Mouse (Mus musculus) splenic B cell, adult 2 months (primary cell): ENCODE data around the gene Htr1a.

Experiments
- DNase-seq: peaks from one replicate; pipeline ENCODE4 v3.0.0-alpha.2; 2011; ENCODE audit warnings: low read depth, low spot score
- H3K27me3 ChIP-seq: 2 replicates; pipeline ENCODE4 v1.6.1; 2012; ENCODE audit warnings: mild to moderate bottlenecking, low read length, moderate library complexity, mixed read lengths; ENCODE audit not compliant: control insufficient read depth, poor library complexity, insufficient read depth, severe bottlenecking
- H3K36me3 ChIP-seq: 2 replicates; pipeline ENCODE4 v1.6.1; 2012; ENCODE audit warnings: mild to moderate bottlenecking, low read length, moderate library complexity, mixed read lengths; ENCODE audit not compliant: control insufficient read depth, poor library complexity, insufficient read depth, severe bottlenecking

The Htr1a gene

DNA sequence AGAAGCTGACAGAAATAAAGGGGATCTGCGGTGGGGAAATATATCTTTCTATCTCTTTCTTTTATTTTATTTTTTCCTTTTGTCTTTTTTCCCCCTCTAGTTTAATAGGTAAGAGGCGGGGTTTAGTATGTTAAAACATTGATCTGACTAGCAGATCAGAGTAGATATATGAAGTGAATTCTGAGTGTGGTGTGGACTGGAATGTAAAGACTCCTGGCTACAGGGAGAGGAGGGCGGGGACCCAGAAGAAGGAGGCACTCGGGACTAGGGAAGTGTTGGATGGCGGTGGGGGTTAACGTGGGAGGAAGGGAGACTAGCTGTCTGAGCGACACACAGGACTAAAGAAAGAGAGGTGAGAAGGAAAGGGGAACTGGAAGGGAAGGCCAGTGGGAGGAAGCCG, at the start of gene Htr1a:
TSS of gene Htr1a (plus strand) at position 301 of the 400 bp plus-strand sequence.
- Histone ChIP-seq H3K27me3 (no peaks in the 10 kb centered on the region), H3K36me3 (no peaks in the 10 kb centered on the region)
- DNase-seq, result no peak

- DNase-seq, result no peak
- no peaks in the 10 kb centered on the region for H3K36me3 ChIP-seq
- no peaks in the 10 kb centered on the region for H3K27me3 ChIP-seq
These were observed 31.7 kb upstream of the Htr1a start for GRCm38 (mm10) chr13:105411535-105412326.

- DNase-seq, result no peak
- Histone ChIP-seq H3K27me3 (no peaks in the 10 kb centered on the region), H3K36me3 (no peaks in the 10 kb centered on the region)
These were observed 31.1 kb upstream of the Htr1a start for GRCm38 (mm10) chr13:105412327-105412722.

GRCm38 (mm10) chr13:105433141-105433540, 10.3 kb upstream of the Htr1a start:
- no peak for DNase-seq
- H3K36me3 ChIP-seq, result no peaks in the 10 kb centered on the region
- no peaks in the 10 kb centered on the region for H3K27me3 ChIP-seq

DNA sequence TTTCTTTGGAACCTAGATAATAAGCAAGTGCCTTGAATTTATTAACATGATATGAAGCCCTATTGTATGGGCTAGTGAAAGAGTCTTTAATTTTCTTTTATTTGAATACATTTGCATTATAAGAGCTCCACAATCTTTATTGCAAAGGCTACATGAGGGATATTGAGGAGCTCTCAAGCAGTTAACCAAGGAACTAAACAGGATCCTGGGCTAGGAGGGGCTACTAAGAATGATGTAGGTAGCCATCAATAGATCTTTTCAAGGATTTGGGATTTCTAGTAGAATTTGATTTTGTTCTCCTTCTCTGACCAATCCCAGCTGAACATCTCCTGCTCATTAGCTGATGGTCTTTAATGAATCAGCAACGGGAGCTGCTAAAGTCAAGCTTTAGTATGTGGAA, 9.8 kb upstream of the Htr1a start:
- H3K36me3 ChIP-seq, result no peaks in the 10 kb centered on the region
- no peak for DNase-seq
- no peaks in the 10 kb centered on the region for H3K27me3 ChIP-seq

DNA sequence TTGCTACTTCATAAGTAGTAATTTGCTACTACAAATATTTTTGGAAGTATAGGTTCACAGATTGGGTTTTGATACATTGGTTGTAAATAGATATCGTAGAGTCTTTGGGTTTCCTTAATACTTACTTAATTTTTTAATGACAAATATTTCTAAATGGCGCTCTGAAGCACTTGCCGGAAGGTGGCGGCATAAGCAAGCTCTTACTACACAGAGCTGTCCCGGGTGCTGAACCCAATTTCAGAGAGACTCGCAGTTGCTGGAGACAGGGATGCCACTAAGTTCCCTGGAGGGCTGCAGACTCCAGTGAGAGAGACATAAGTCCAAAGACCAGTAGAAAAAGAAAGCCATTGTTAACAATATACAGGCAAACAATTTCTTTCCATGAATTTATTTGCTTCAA, 863 bp upstream of the Htr1a start:
- Histone ChIP-seq H3K27me3 (no peaks in the 10 kb centered on the region), H3K36me3 (no peaks in the 10 kb centered on the region)
- DNase-seq, result peak; percentile 19

DNA sequence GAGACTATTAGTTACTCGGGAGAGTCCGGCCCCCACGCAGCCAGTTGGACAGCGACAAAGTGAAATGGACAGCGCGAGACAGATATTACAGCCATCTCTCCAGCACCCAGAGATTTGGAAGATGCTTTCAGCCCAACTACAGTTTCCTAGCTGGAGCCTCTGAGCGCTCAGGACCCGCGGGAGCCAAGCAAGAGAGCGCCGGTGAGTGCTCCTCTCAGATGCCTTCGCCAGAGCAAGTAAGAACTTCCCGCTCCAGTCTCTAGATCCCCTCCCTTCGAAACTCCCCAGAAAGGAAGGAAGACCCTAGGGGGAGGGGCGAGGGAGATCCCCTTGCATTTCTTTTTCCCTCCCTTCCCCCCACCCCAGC, 415 bp downstream of the Htr1a start:
- Histone ChIP-seq H3K36me3 (no peaks in the 10 kb centered on the region), H3K27me3 (no peaks in the 10 kb centered on the region)
- no peak for DNase-seq

DNA sequence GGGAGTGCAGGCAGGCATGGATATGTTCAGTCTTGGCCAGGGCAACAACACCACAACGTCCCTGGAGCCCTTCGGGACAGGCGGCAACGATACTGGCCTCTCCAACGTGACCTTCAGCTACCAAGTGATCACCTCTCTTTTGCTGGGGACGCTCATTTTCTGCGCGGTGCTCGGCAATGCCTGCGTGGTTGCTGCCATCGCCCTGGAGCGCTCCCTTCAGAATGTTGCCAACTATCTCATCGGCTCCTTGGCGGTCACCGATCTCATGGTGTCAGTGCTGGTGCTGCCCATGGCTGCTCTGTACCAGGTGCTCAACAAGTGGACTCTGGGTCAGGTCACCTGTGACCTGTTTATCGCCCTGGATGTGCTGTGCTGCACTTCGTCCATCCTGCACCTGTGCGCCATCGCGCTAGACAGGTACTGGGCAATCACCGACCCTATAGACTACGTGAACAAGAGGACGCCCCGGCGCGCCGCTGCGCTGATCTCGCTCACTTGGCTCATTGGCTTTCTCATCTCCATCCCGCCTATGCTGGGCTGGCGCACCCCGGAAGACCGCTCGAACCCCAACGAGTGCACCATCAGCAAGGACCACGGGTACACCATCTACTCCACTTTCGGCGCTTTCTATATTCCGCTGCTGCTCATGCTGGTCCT, 927 bp downstream of the Htr1a start:
- DNase-seq, result no peak
- H3K27me3 ChIP-seq, result no peaks in the 10 kb centered on the region
- no peaks in the 10 kb centered on the region for H3K36me3 ChIP-seq

DNA sequence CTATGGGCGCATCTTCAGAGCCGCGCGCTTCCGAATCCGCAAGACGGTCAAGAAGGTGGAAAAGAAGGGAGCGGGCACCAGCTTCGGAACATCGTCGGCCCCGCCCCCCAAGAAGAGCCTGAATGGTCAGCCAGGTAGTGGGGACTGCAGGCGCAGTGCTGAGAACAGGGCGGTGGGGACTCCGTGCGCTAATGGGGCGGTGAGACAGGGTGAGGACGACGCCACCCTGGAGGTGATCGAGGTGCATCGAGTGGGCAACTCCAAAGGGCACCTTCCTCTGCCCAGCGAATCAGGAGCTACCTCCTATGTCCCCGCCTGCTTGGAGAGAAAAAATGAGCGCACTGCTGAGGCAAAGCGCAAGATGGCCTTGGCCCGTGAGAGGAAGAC, 1.4 kb downstream of the Htr1a start:
- Histone ChIP-seq H3K27me3 (no peaks in the 10 kb centered on the region), H3K36me3 (no peaks in the 10 kb centered on the region)
- DNase-seq, result no peak

DNA sequence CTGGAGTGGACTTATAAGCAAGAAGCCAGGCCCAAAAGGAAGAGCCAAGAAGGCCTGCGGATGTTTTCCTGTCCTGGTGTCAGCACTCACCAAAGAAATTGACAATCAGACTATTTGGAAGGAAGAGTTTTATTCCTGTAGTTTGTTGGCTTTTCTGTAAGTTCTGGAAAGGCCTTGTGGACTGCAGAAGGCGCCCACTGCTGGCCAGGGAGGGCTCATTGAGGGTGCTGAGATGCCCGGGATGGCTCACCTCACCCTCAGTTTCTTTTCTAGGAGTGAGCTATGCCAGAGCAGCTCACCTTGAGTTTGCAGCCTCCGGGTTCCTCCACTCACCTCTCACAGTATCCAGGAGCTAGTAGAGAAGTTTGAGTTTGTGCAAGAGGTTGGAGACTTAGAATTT, 2.8 kb downstream of the Htr1a start:
- Histone ChIP-seq H3K27me3 (no peaks in the 10 kb centered on the region), H3K36me3 (no peaks in the 10 kb centered on the region)
- DNase-seq, result no peak

DNA sequence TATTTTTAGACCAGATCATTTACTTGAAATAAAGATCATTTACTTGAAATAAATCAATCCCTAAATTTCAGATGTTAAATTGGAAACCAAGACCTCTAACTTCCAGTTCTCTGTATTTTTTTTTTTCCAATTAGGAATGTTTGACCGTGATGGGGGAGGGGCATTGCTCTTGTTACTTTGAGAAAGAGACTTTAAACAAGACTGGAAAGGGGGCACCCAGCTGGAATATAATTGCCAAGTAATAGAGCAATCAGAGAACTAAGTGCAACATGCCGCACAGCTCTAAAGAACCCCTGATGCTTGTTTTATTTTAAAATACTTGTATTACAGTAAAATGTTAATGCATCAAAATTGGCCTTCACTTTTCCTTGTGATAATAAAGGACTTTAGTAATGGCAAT, 4.3 kb downstream of the Htr1a start:
- H3K27me3 ChIP-seq, result no peaks in the 10 kb centered on the region
- DNase-seq, result no peak
- H3K36me3 ChIP-seq, result no peaks in the 10 kb centered on the region

DNA sequence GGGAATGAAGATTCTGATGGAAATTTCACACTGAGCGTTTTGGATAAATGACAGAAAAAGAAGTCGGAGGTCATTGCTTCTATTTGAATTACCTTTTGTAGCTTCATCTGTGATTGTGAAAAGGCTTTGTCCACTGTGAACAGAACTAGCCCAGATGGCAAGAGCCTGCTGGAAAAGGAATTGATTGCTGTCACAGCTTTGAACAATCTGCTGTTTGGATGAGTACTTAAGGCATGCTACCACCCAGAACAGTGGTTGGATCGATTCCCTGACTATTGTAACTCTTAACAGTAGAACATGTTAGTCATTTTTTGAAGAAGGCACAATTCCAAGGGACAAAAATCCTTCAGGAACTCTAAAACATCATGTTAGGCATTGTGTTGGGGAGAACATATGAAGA, 8.1 kb downstream of the Htr1a start:
- no peak for DNase-seq
- H3K27me3 ChIP-seq, result no peaks in the 10 kb centered on the region
- H3K36me3 ChIP-seq, result no peaks in the 10 kb centered on the region
